8 mouse cellular contexts compared by ENCODE assay signal in genomic region chr17:66448421-66449405, GRCm38 (mm10). TPM values are rescaled to one million over a fixed set of nuclear protein-coding genes. Genes with fewer than 3 reads are reported as not detected.
A peak's percentile ranks its signal among the peaks of the same experiment; 100 is the strongest.
DNase-seq lines count a peak whose midpoint lies in the region; ATAC-seq and TF ChIP-seq lines count a peak whose summit lies in the region.

No protein-coding gene starts in this region.

- peak; percentile 45 for ATAC-seq in Patski
- peak; percentile 20; the same call in 1 of the 2 replicates for ATAC-seq in embryonic facial prominence, embryonic 14.5 days (ENCODE audit: low read depth)
- peak; percentile 28 for ATAC-seq in heart, embryonic 16.5 days (replicated peaks; ENCODE audit: extremely low read depth, insufficient read depth, low FRiP score)
- peak; percentile 32 for ATAC-seq in lung, postnatal 0 days
- ATAC-seq in activated CD4-positive, CD25-positive, alpha-beta regulatory T cell, adult 4 months: no peak

- H3K4me2 ChIP-seq in embryonic facial prominence, embryonic 14.5 days (ENCODE audit: low read depth, low read length): peak overlapping the region; percentile 98
- peak overlapping the region; percentile 100 for H3K4me2 ChIP-seq in heart, embryonic 16.5 days (ENCODE audit: low read depth, low read length)
- H3K4me2 ChIP-seq in lung, postnatal 0 days (replicated peaks; ENCODE audit: low read depth, low read length): peak overlapping the region; percentile 97

- peak overlapping the region; percentile 76 for H3K9ac ChIP-seq in embryonic facial prominence, embryonic 14.5 days (ENCODE audit: low read depth, low read length)
- H3K9ac ChIP-seq in heart, embryonic 16.5 days (ENCODE audit: low read length): peak overlapping the region; percentile 64
- H3K9ac ChIP-seq in lung, postnatal 0 days (replicated peaks; ENCODE audit: low read depth): peak overlapping the region; percentile 68

- DNase-seq in B cell, adult 2 months: peak; percentile 22 to 32
- DNase-seq in Patski (ENCODE audit: low read depth, low spot score): no peak
- DNase-seq in embryonic facial prominence, embryonic 14.5 days (ENCODE audit: low spot score): no peak
- DNase-seq in kidney, postnatal 25 days: peak; percentile 28 to 60
- peak; percentile 48 for DNase-seq in lung, postnatal 0 days (ENCODE audit: low spot score)
- DNase-seq in right cerebral cortex, postnatal 4 days: peak; percentile 69

- peak overlapping the region; percentile 65 for H3K27ac ChIP-seq in embryonic facial prominence, embryonic 14.5 days (replicated peaks; ENCODE audit: low read depth, low read length)
- no peak overlapping the region for H3K27ac ChIP-seq in heart, embryonic 16.5 days (ENCODE audit: low read length)
- H3K27ac ChIP-seq in lung, postnatal 0 days (ENCODE audit: low read length): peak overlapping the region; percentile 68

- CTCF ChIA-PET in Patski (lab: Charles Lee): interaction anchor here (1.0 to 1.7 kb wide), 6 partner anchors 12 to 211 kb away, joined by 3 to 4 read pairs (median 3); no protein-coding TSS in a partner anchor

- TF ChIP-seq CTCF in Patski (IDR thresholded peaks at IDR 0.05): peak; percentile 98
- TF ChIP-seq CTCF in lung, postnatal 0 days (IDR thresholded peaks at IDR 0.05): peak; percentile 59

- no peak for TF ChIP-seq EP300 in lung, postnatal 0 days (IDR thresholded peaks at IDR 0.05)

- POLR2A ChIA-PET in Patski (lab: Charles Lee): interaction anchor here (0.5 to 1.4 kb wide), 4 partner anchors 37 to 151 kb away, joined by 3 to 4 read pairs (median 3); no protein-coding TSS in a partner anchor

- H3K27me3 ChIP-seq in Patski: no peaks in the 10 kb centered on the region
- H3K27me3 ChIP-seq in embryonic facial prominence, embryonic 14.5 days (replicated peaks; ENCODE audit: control insufficient read depth, insufficient read depth, low read length): peaks cover 35% of the 10 kb centered on the region
- H3K27me3 ChIP-seq in heart, embryonic 16.5 days (ENCODE audit: control insufficient read depth, insufficient read depth, low read length): peaks cover 38% of the 10 kb centered on the region
- H3K27me3 ChIP-seq in lung, postnatal 0 days (replicated peaks; ENCODE audit: insufficient read depth, low read length): no peaks in the 10 kb centered on the region

- peak overlapping the region; percentile 79 for H3K4me3 ChIP-seq in embryonic facial prominence, embryonic 14.5 days (ENCODE audit: low read depth, low read length)
- peak overlapping the region; percentile 83 for H3K4me3 ChIP-seq in heart, embryonic 16.5 days (ENCODE audit: low read length)
- peak overlapping the region; percentile 79 for H3K4me3 ChIP-seq in lung, postnatal 0 days (ENCODE audit: low read depth, low read length)

- no peaks in the 10 kb centered on the region for H3K36me3 ChIP-seq in embryonic facial prominence, embryonic 14.5 days (ENCODE audit: control insufficient read depth, insufficient read depth, low read length)
- H3K36me3 ChIP-seq in heart, embryonic 16.5 days (ENCODE audit: control insufficient read depth, insufficient read depth): no peaks in the 10 kb centered on the region
- H3K36me3 ChIP-seq in lung, postnatal 0 days (ENCODE audit: insufficient read depth, low read length): no peaks in the 10 kb centered on the region

- peaks cover 18% of the 10 kb centered on the region; the same call in 1 of the 2 replicates for H3K4me1 ChIP-seq in embryonic facial prominence, embryonic 14.5 days (ENCODE audit: control insufficient read depth, insufficient read depth, low read length)
- H3K4me1 ChIP-seq in heart, embryonic 16.5 days (ENCODE audit: control insufficient read depth, insufficient read depth, low read length): peaks cover 9% of the 10 kb centered on the region
- H3K4me1 ChIP-seq in lung, postnatal 0 days (ENCODE audit: insufficient read depth, low read depth, low read length): 0 out of 2 replicates have a peak, but pooled peaks cover 8% of the 10 kb centered on the region

- no peaks in the 10 kb centered on the region for H3K9me3 ChIP-seq in embryonic facial prominence, embryonic 14.5 days (ENCODE audit: control insufficient read depth, low read length)
- H3K9me3 ChIP-seq in heart, embryonic 16.5 days (replicated peaks; ENCODE audit: control insufficient read depth, low read length): no peaks in the 10 kb centered on the region
- no peaks in the 10 kb centered on the region for H3K9me3 ChIP-seq in lung, postnatal 0 days (ENCODE audit: low read length)

- in situ Hi-C loops in Patski (cut with MboI; ENCODE audit: low pct_unique_long_range_greater_than_20kb): loop anchor here (5.0 kb wide), 1 partner anchor 96 kb away; no protein-coding TSS in a partner anchor

- WGBS in embryonic facial prominence, embryonic 14.5 days: 0% methylated on average over 25 of the region's 136 CpGs
- WGBS in heart, embryonic 16.5 days: under 1% methylated on average over 107 of the region's 136 CpGs
- under 1% methylated on average over 77 of the region's 136 CpGs for WGBS in lung, postnatal 0 days

RNA-seq across cellular contexts. Expression of gene Mtcl1, which starts 0.8 kb away (rescaled TPM):
- polyA plus RNA-seq in Patski (2021): 17.5 TPM
- 8.2 and 8.8 TPM in 2 replicates for polyA plus RNA-seq in embryonic facial prominence, embryonic 14.5 days (2014; fragmentation: Nextera tagmentation; extraction: Ambion mirVana)
- polyA plus RNA-seq in heart, embryonic 16.5 days (2015; fragmentation: Nextera tagmentation; extraction: Ambion mirVana): 1.7 and 1.9 TPM in 2 replicates
- polyA plus RNA-seq in lung, postnatal 0 days (2015; fragmentation: Nextera tagmentation; extraction: Ambion mirVana): 8.6 and 9.9 TPM in 2 replicates
- not detected for polyA plus RNA-seq in activated CD4-positive, CD25-positive, alpha-beta regulatory T cell, adult 4 months (2017; shearing (Covaris generic))

Comparison
In these comparisons a context has a peak if more than half of its experiments do, and no peak if none do; other contexts are left out.
1. DNase-seq: peak in B cell, adult 2 months (2 of 2), kidney, postnatal 25 days (2 of 2), lung, postnatal 0 days (single experiment) and right cerebral cortex, postnatal 4 days (single experiment); none in Patski (single experiment) and embryonic facial prominence, embryonic 14.5 days (single experiment).
2. Peak in every context shown above with its lines, with median percentiles within 50 percentile points of each other: H3K4me2 ChIP-seq, H3K4me3 ChIP-seq and H3K9ac ChIP-seq.